Mouse (Mus musculus) limb, embryonic 12.5 days (tissue): ENCODE results near the gene Tnfsf14. TPM values are rescaled to one million over a fixed set of nuclear protein-coding genes. Genes with fewer than 3 reads are reported as not detected.

Experiments
- ATAC-seq: fragments of 200-750 bp; cut with Nextera tagmentation; 2 replicates; pipeline ENCODE4 v1.8.0; 2017; ENCODE audit warnings: low read depth, moderate TSS enrichment; ENCODE audit not compliant: insufficient number of reproducible peaks, insufficient read depth, low FRiP score, low TSS enrichment
- H3K27ac ChIP-seq: fragments of 300-500 bp; sonication (generic); 2 replicates; pipeline ENCODE4 v1.5.1; 2016; ENCODE audit warnings: mild to moderate bottlenecking, moderate library complexity
- H3K27me3 ChIP-seq: fragments of 300-500 bp; sonication (generic); 2 replicates; pipeline ENCODE4 v1.6.1; 2016; ENCODE audit warnings: mild to moderate bottlenecking, moderate library complexity
- H3K36me3 ChIP-seq: fragments of 300-500 bp; sonication (generic); 2 replicates; pipeline ENCODE4 v1.6.1; 2016; ENCODE audit warnings: mild to moderate bottlenecking, moderate library complexity
- H3K4me1 ChIP-seq: fragments of 300-500 bp; sonication (generic); replicated peaks from 2 replicates; pipeline ENCODE4 v1.6.1; 2016
- H3K4me2 ChIP-seq: fragments of 300-500 bp; sonication (generic); 2 replicates; pipeline ENCODE4 v1.6.1; 2016; ENCODE audit warnings: mild to moderate bottlenecking, moderate library complexity
- H3K4me3 ChIP-seq: fragments of 300-500 bp; sonication (generic); replicated peaks from 2 replicates; pipeline ENCODE4 v1.5.1; 2016; ENCODE audit warnings: mild to moderate bottlenecking
- H3K9ac ChIP-seq: fragments of 300-500 bp; sonication (generic); replicated peaks from 2 replicates; pipeline ENCODE4 v1.6.1; 2016; ENCODE audit warnings: mild to moderate bottlenecking, moderate library complexity
- H3K9me3 ChIP-seq: fragments of 300-500 bp; sonication (generic); 2 replicates; pipeline ENCODE4 v1.6.1; 2016; ENCODE audit warnings: mild to moderate bottlenecking, moderate library complexity
- WGBS: fragments of 180-500 bp; shearing (Covaris S2); methylation state at CpG from one replicate; pipeline ENCODE4 v1.1.7; 2016; 5-methylcytosine and 5-hydroxymethylcytosine counted together
- polyA plus RNA-seq: library from polyadenylated mRNA; unstranded; fragments of >200 nt; fragmentation: Nextera tagmentation; extraction: Ambion mirVana; gene quantifications from 2 replicates; pipeline ENCODE4 v1.2.1, GENCODE M21; 2016

Tnfsf14 gene
- polyA plus RNA-seq, 1 experiment from 2014 or later, result 0.33 TPM

GRCm38 (mm10) chr17:57201841-57202724, 8.1 kb upstream of the Tnfsf14 start:
- 81% methylated on average over 10 of the region's 10 CpGs for WGBS
- Histone ChIP-seq H3K4me2 (no peak overlapping the region), H3K27me3 (no peaks in the 10 kb centered on the region), H3K27ac (no peak overlapping the region), H3K36me3 (no peaks in the 10 kb centered on the region), H3K9me3 (no peaks in the 10 kb centered on the region), H3K9ac (no peak overlapping the region), H3K4me1 (no peaks in the 10 kb centered on the region), H3K4me3 (no peak overlapping the region)
- no peak for ATAC-seq

GRCm38 (mm10) chr17:57198252-57198651, 4.3 kb upstream of the Tnfsf14 start:
- Histone ChIP-seq H3K9me3 (no peaks in the 10 kb centered on the region), H3K4me2 (no peak overlapping the region), H3K4me3 (no peak overlapping the region), H3K36me3 (no peaks in the 10 kb centered on the region), H3K9ac (no peak overlapping the region), H3K27ac (no peak overlapping the region), H3K27me3 (no peaks in the 10 kb centered on the region), H3K4me1 (no peaks in the 10 kb centered on the region)
- no peak for ATAC-seq
- WGBS, result 83% methylated on average over 3 of the region's 3 CpGs

GRCm38 (mm10) chr17:57195326-57196010, 1.5 kb upstream of the Tnfsf14 start:
- Histone ChIP-seq H3K27ac (no peak overlapping the region), H3K27me3 (peaks cover 4% of the 10 kb centered on the region; the same call in 1 of the 2 replicates), H3K9ac (no peak overlapping the region), H3K4me1 (no peaks in the 10 kb centered on the region), H3K4me2 (no peak overlapping the region), H3K36me3 (no peaks in the 10 kb centered on the region), H3K9me3 (no peaks in the 10 kb centered on the region), H3K4me3 (no peak overlapping the region)
- WGBS, result 68% methylated on average over 8 of the region's 8 CpGs
- ATAC-seq, result no peak

- Histone ChIP-seq H3K27me3 (peaks cover 4% of the 10 kb centered on the region; the same call in 1 of the 2 replicates), H3K9ac (no peak overlapping the region), H3K4me1 (no peaks in the 10 kb centered on the region), H3K4me2 (no peak overlapping the region), H3K36me3 (no peaks in the 10 kb centered on the region), H3K9me3 (no peaks in the 10 kb centered on the region), H3K27ac (no peak overlapping the region), H3K4me3 (no peak overlapping the region)
- ATAC-seq, result no peak
- 83% methylated on average over 3 of the region's 3 CpGs for WGBS
Observed at GRCm38 (mm10) chr17:57194771-57195170, 794 bp upstream of the Tnfsf14 start.

- no peak overlapping the region for H3K4me3 ChIP-seq
- H3K36me3 ChIP-seq, result no peaks in the 10 kb centered on the region
- no peak overlapping the region for H3K27ac ChIP-seq
- 86% methylated on average over 12 of the region's 12 CpGs for whole genome bisulfite sequencing
- no peak overlapping the region for H3K9ac ChIP-seq
- no peak overlapping the region for H3K4me2 ChIP-seq
- no peaks in the 10 kb centered on the region for H3K9me3 ChIP-seq
- H3K27me3 ChIP-seq, result peaks cover 4% of the 10 kb centered on the region; the same call in 1 of the 2 replicates
- no peaks in the 10 kb centered on the region for H3K4me1 ChIP-seq
- ATAC-seq, result no peak
Observed at GRCm38 (mm10) chr17:57188510-57189192, 5.3 kb downstream of the Tnfsf14 start.

- Histone ChIP-seq H3K4me2 (no peak overlapping the region), H3K9ac (no peak overlapping the region), H3K4me3 (no peak overlapping the region), H3K4me1 (no peaks in the 10 kb centered on the region), H3K27me3 (peaks cover 2% of the 10 kb centered on the region; the same call in 1 of the 2 replicates), H3K36me3 (no peaks in the 10 kb centered on the region), H3K9me3 (no peaks in the 10 kb centered on the region), H3K27ac (no peak overlapping the region)
- WGBS, result 71% methylated on average over 2 of the region's 2 CpGs
- ATAC-seq, result no peak
Observed at GRCm38 (mm10) chr17:57185641-57186040, 8.3 kb downstream of the Tnfsf14 start.

GRCm38 (mm10) chr17:57182871-57183270, 11.1 kb downstream of the Tnfsf14 start:
- no peaks in the 10 kb centered on the region for H3K9me3 ChIP-seq
- no peak for ATAC-seq
- H3K4me1 ChIP-seq, result no peaks in the 10 kb centered on the region

GRCm38 (mm10) chr17:57180363-57180762, 13.6 kb downstream of the Tnfsf14 start:
- H3K4me3 ChIP-seq, result no peak overlapping the region
- ATAC-seq, result no peak
- WGBS, result 33% methylated on average over 8 of the region's 8 CpGs

More at GRCm38 (mm10) chr17:57182871-57183270, 11.1 kb downstream of the Tnfsf14 start:
- no peak overlapping the region for H3K9ac ChIP-seq
- H3K4me3 ChIP-seq, result no peak overlapping the region
- 75% methylated on average over 3 of the region's 3 CpGs for WGBS
- no peaks in the 10 kb centered on the region for H3K36me3 ChIP-seq
- no peak overlapping the region for H3K4me2 ChIP-seq
- H3K27ac ChIP-seq, result no peak overlapping the region
- no peaks in the 10 kb centered on the region for H3K27me3 ChIP-seq

GRCm38 (mm10) chr17:57173351-57173750, 20.6 kb downstream of the Tnfsf14 start:
- H3K27ac ChIP-seq, result no peak overlapping the region
- H3K36me3 ChIP-seq, result no peaks in the 10 kb centered on the region
- H3K4me3 ChIP-seq, result no peak overlapping the region
- H3K4me2 ChIP-seq, result no peak overlapping the region
- no peaks in the 10 kb centered on the region for H3K9me3 ChIP-seq
- WGBS, result 69% methylated on average over 4 of the region's 4 CpGs
- no peaks in the 10 kb centered on the region for H3K4me1 ChIP-seq
- no peak for ATAC-seq
- no peak overlapping the region for H3K9ac ChIP-seq
- no peaks in the 10 kb centered on the region for H3K27me3 ChIP-seq

More at GRCm38 (mm10) chr17:57180363-57180762, 13.6 kb downstream of the Tnfsf14 start:
- no peak overlapping the region for H3K9ac ChIP-seq
- H3K36me3 ChIP-seq, result no peaks in the 10 kb centered on the region
- no peak overlapping the region for H3K27ac ChIP-seq
- H3K9me3 ChIP-seq, result no peaks in the 10 kb centered on the region
- H3K4me1 ChIP-seq, result no peaks in the 10 kb centered on the region
- no peak overlapping the region for H3K4me2 ChIP-seq
- H3K27me3 ChIP-seq, result no peaks in the 10 kb centered on the region

- no peaks in the 10 kb centered on the region for H3K4me1 ChIP-seq
- no peak for ATAC-seq
- 82% methylated on average over 5 of the region's 5 CpGs for WGBS
- no peaks in the 10 kb centered on the region for H3K27me3 ChIP-seq
- no peak overlapping the region for H3K9ac ChIP-seq
- no peak overlapping the region for H3K4me3 ChIP-seq
- no peak overlapping the region for H3K4me2 ChIP-seq
- no peaks in the 10 kb centered on the region for H3K36me3 ChIP-seq
- no peak overlapping the region for H3K27ac ChIP-seq
- no peaks in the 10 kb centered on the region for H3K9me3 ChIP-seq
Observed at GRCm38 (mm10) chr17:57172378-57172777, 21.6 kb downstream of the Tnfsf14 start.
